Mouse (Mus musculus) forelimb bud, embryonic 11.5 days (tissue): ENCODE measurements at regions not wholly inside any gene's neighbourhood (a gene's known extent, or its start where the extent isn't known, plus 50 kb on each side); places are given as distances from the start of the nearest gene placed in this dataset.

Experiments used
- DNase-seq: peaks from one replicate; pipeline ENCODE4 v3.0.0-alpha.2; 2012; ENCODE audit warnings: low read depth, low spot score

GRCm38 (mm10) chr6:32739162-32739745, 151.3 kb upstream of the Plxna4 start:
- no peak for DNase-seq

GRCm38 (mm10) chr6:32728706-32729105, 140.7 kb upstream of the Plxna4 start:
- DNase-seq: no peak

GRCm38 (mm10) chr6:32726571-32726970, 138.6 kb upstream of the Plxna4 start:
- DNase-seq: no peak

- DNase-seq: no peak
These were observed 129.9 kb upstream of the Plxna4 start for GRCm38 (mm10) chr6:32717860-32718259.

GRCm38 (mm10) chr6:32715137-32715536, 127.1 kb upstream of the Plxna4 start:
- no peak for DNase-seq

- DNase-seq: peak; percentile 87
These were observed 122.2 kb upstream of the Plxna4 start for GRCm38 (mm10) chr6:32710208-32710607.

GRCm38 (mm10) chr6:32709566-32709965, 121.6 kb upstream of the Plxna4 start:
- no peak for DNase-seq

- DNase-seq: no peak
These were observed 119.4 kb upstream of the Plxna4 start for GRCm38 (mm10) chr6:32707417-32707816.

- DNase-seq: no peak
These were observed 118.4 kb upstream of the Plxna4 start for GRCm38 (mm10) chr6:32706376-32706775.

- DNase-seq: no peak
These were observed 115.5 kb upstream of the Plxna4 start for GRCm38 (mm10) chr6:32703466-32703865.

- no peak for DNase-seq
These were observed 114.3 kb upstream of the Plxna4 start for GRCm38 (mm10) chr6:32702245-32702791.

- DNase-seq: no peak
These were observed 111.8 kb upstream of the Plxna4 start for GRCm38 (mm10) chr6:32699811-32700210.

- DNase-seq: no peak
These were observed 109.8 kb upstream of the Plxna4 start for GRCm38 (mm10) chr6:32697771-32698270.

- DNase-seq: no peak
These were observed 108.0 kb upstream of the Plxna4 start for GRCm38 (mm10) chr6:32696037-32696436.

GRCm38 (mm10) chr6:32672552-32672951, 84.6 kb upstream of the Plxna4 start:
- no peak for DNase-seq

GRCm38 (mm10) chr6:32659743-32660142, 71.8 kb upstream of the Plxna4 start:
- no peak for DNase-seq

GRCm38 (mm10) chr6:32657378-32657777, 69.4 kb upstream of the Plxna4 start:
- no peak for DNase-seq

- DNase-seq: no peak
These were observed 66.2 kb upstream of the Plxna4 start for GRCm38 (mm10) chr6:32654188-32654587.

GRCm38 (mm10) chr6:32644016-32644415, 56.0 kb upstream of the Plxna4 start:
- no peak for DNase-seq

- no peak for DNase-seq
These were observed 50.9 kb upstream of the Plxna4 start for GRCm38 (mm10) chr6:32638843-32639242.
